Mouse (Mus musculus) MEL (cell line): ENCODE data around the gene Gm37240. TPM values are rescaled to one million over a fixed set of nuclear protein-coding genes. Genes with fewer than 3 reads are reported as not detected.

Experiments
- DNase-seq: peaks from one replicate; pipeline ENCODE4 v3.0.0; 2011; ENCODE audit warnings: low read depth, low spot score
- H3K27ac ChIP-seq: 2 replicates; pipeline ENCODE4 v1.5.1; 2012; ENCODE audit warnings: low read depth, mild to moderate bottlenecking, control low read depth, low read length, moderate library complexity; ENCODE audit not compliant: control insufficient read depth
- H3K27me3 ChIP-seq, 2 experiments: fragments of 150-350 bp in 1 of 2; sonication (generic) in 1 of 2; 2 replicates each; pipeline ENCODE4 v1.6.1; 2012; ENCODE audit warnings: low read length in 2 of 2, mild to moderate bottlenecking in 2 of 2, improper control_type of control experiment in 1 of 2, moderate library complexity in 1 of 2; ENCODE audit not compliant: insufficient read depth in 2 of 2, control insufficient read depth in 1 of 2
- H3K36me3 ChIP-seq, 2 experiments: 2 replicates each; pipeline ENCODE4 v1.6.1; 2012 to 2014; ENCODE audit warnings: low read length in 2 of 2, improper control_type of control experiment in 1 of 2, inconsistent platforms in 1 of 2, mild to moderate bottlenecking in 1 of 2; ENCODE audit not compliant: insufficient read depth in 2 of 2, control insufficient read depth in 1 of 2
- H3K4me1 ChIP-seq, 2 experiments: fragments of 150-350 bp in 1 of 2; sonication (generic) in 1 of 2; 2 replicates each; pipeline ENCODE4 v1.6.1; 2012; ENCODE audit warnings: low read length in 2 of 2, improper control_type of control experiment in 1 of 2, mild to moderate bottlenecking in 1 of 2; ENCODE audit not compliant: insufficient read depth in 2 of 2, control insufficient read depth in 1 of 2
- H3K4me3 ChIP-seq, 2 experiments: fragments of 150-350 bp in 1 of 2; sonication (generic) in 1 of 2; 2 replicates each; pipeline ENCODE4 v1.5.1; 2012; ENCODE audit warnings: low read depth in 2 of 2, low read length in 2 of 2, mild to moderate bottlenecking in 2 of 2, moderate library complexity in 2 of 2, control low read depth in 1 of 2, improper control_type of control experiment in 1 of 2; ENCODE audit not compliant: control insufficient read depth in 1 of 2, insufficient read depth in 1 of 2
- H3K79me2 ChIP-seq: 2 replicates; pipeline ENCODE4 v1.6.1; 2012; ENCODE audit warnings: mild to moderate bottlenecking, low read length, moderate library complexity; ENCODE audit not compliant: control insufficient read depth, poor library complexity, insufficient read depth
- H3K9ac ChIP-seq: 2 replicates; pipeline ENCODE4 v1.6.1; 2012; ENCODE audit warnings: low read depth, mild to moderate bottlenecking, control low read depth, low read length, moderate library complexity; ENCODE audit not compliant: control insufficient read depth, poor library complexity, severe bottlenecking
- H3K9me3 ChIP-seq: fragments of 150-350 bp; sonication (generic); replicated peaks from 2 replicates; pipeline ENCODE4 v1.6.1; 2012; ENCODE audit warnings: mild to moderate bottlenecking, low read length, improper control_type of control experiment, moderate library complexity; ENCODE audit not compliant: insufficient read depth
- BHLHE40 ChIP-seq: IDR thresholded peaks from 2 replicates; pipeline ENCODE4 v1.6.1; 2012; ENCODE audit warnings: low read depth, mild to moderate bottlenecking, inconsistent platforms, low read length, improper control_type of control experiment, borderline replicate concordance
- CTCF ChIP-seq, 3 experiments: IDR thresholded peaks in 2 of 3; conservative IDR thresholded peaks in 1 of 3; 2 replicates each; pipeline ENCODE4 v1.5.1; 2011 to 2012; ENCODE audit warnings: low read length in 3 of 3, low read depth in 2 of 3, mild to moderate bottlenecking in 2 of 3, improper control_type of control experiment in 1 of 3, inconsistent platforms in 1 of 3, mixed read lengths in 1 of 3, moderate library complexity in 1 of 3; ENCODE audit not compliant: control insufficient read depth in 1 of 3, insufficient read depth in 1 of 3, poor library complexity in 1 of 3, severe bottlenecking in 1 of 3
- E2F4 ChIP-seq: IDR thresholded peaks from 2 replicates; pipeline ENCODE4 v1.6.1; 2011; ENCODE audit warnings: low read depth, low read length, improper control_type of control experiment, borderline replicate concordance
- ELF1 ChIP-seq: IDR thresholded peaks from 2 replicates; pipeline ENCODE4 v1.6.1; 2014; ENCODE audit warnings: low read depth, mild to moderate bottlenecking, inconsistent platforms, low read length, improper control_type of control experiment, moderate library complexity
- EP300 ChIP-seq, 2 experiments: IDR thresholded peaks; 2 replicates each; pipeline ENCODE4 v1.6.1; 2011; ENCODE audit warnings: improper control_type of control experiment in 2 of 2, low read length in 2 of 2, low read depth in 1 of 2, mild to moderate bottlenecking in 1 of 2
- ETS1 ChIP-seq: IDR thresholded peaks from 2 replicates; pipeline ENCODE4 v1.6.1; 2012; ENCODE audit warnings: low read depth, mild to moderate bottlenecking, inconsistent platforms, low read length, improper control_type of control experiment, moderate library complexity
- JUND ChIP-seq: IDR thresholded peaks from 2 replicates; pipeline ENCODE4 v1.6.1; 2011; ENCODE audit warnings: low read depth, mild to moderate bottlenecking, improper control_type of control experiment, low read length
- KAT2A ChIP-seq: conservative IDR thresholded peaks from 2 replicates; pipeline ENCODE4 v1.6.1; 2012; ENCODE audit warnings: low read depth, low read length, improper control_type of control experiment, inconsistent platforms
- MAFK ChIP-seq: IDR thresholded peaks from 2 replicates; pipeline ENCODE4 v1.6.1; 2011; ENCODE audit warnings: low read depth, mild to moderate bottlenecking, low read length, improper control_type of control experiment, borderline replicate concordance
- MAX ChIP-seq: IDR thresholded peaks from 2 replicates; pipeline ENCODE4 v1.6.1; 2011; ENCODE audit warnings: low read length, improper control_type of control experiment
- MAZ ChIP-seq: IDR thresholded peaks from 2 replicates; pipeline ENCODE4 v1.6.1; 2012; ENCODE audit warnings: low read depth, mild to moderate bottlenecking, inconsistent platforms, low read length, improper control_type of control experiment
- MYC ChIP-seq: IDR thresholded peaks from 2 replicates; pipeline ENCODE4 v1.6.1; 2011; ENCODE audit warnings: low read depth, mild to moderate bottlenecking, low read length, improper control_type of control experiment, moderate library complexity
- NELFE ChIP-seq: IDR thresholded peaks from 2 replicates; pipeline ENCODE4 v1.6.1; 2011; ENCODE audit warnings: low read depth, low read length, improper control_type of control experiment
- POLR2AphosphoS2 ChIP-seq: IDR thresholded peaks from 2 replicates; pipeline ENCODE4 v1.6.1; 2011; ENCODE audit warnings: low read length, improper control_type of control experiment
- POLR2AphosphoS5 ChIP-seq: IDR thresholded peaks from 2 replicates; pipeline ENCODE4 v1.6.1; 2012; ENCODE audit warnings: low read depth, borderline replicate concordance, mild to moderate bottlenecking, inconsistent platforms, low read length, moderate library complexity, mixed read lengths
- RAD21 ChIP-seq: IDR thresholded peaks from 2 replicates; pipeline ENCODE4 v1.6.1; 2011; ENCODE audit warnings: mild to moderate bottlenecking, low read depth, low read length, improper control_type of control experiment
- SIN3A ChIP-seq: IDR thresholded peaks from 2 replicates; pipeline ENCODE4 v1.6.1; 2012; ENCODE audit warnings: low read length, improper control_type of control experiment, inconsistent platforms
- SMC3 ChIP-seq: IDR thresholded peaks from 2 replicates; pipeline ENCODE4 v1.6.1; 2011; ENCODE audit warnings: low read depth, low read length, improper control_type of control experiment
- TBP ChIP-seq: IDR thresholded peaks from 2 replicates; pipeline ENCODE4 v1.8.0; 2011; ENCODE audit warnings: low read depth, low read length, improper control_type of control experiment
- UBTF ChIP-seq: IDR thresholded peaks from 2 replicates; pipeline ENCODE4 v1.6.1; 2012; ENCODE audit warnings: low read depth, mild to moderate bottlenecking, inconsistent platforms, low read length, improper control_type of control experiment, moderate library complexity, borderline replicate concordance; ENCODE audit not compliant: insufficient read depth
- USF2 ChIP-seq, 2 experiments: IDR thresholded peaks; 2 replicates each; pipeline ENCODE4 v1.6.1; 2011 to 2012; ENCODE audit warnings: improper control_type of control experiment in 2 of 2, low read length in 2 of 2, borderline replicate concordance in 1 of 2, inconsistent platforms in 1 of 2, low read depth in 1 of 2, mild to moderate bottlenecking in 1 of 2; ENCODE audit not compliant: insufficient read depth in 1 of 2
- ZC3H11A ChIP-seq: IDR thresholded peaks from 2 replicates; pipeline ENCODE4 v1.6.1; 2012; ENCODE audit warnings: low read depth, mild to moderate bottlenecking, inconsistent platforms, low read length, improper control_type of control experiment
- ZKSCAN1 ChIP-seq: IDR thresholded peaks from 2 replicates; pipeline ENCODE4 v1.6.1; 2012; ENCODE audit warnings: low read depth, mild to moderate bottlenecking, inconsistent platforms, low read length, improper control_type of control experiment, moderate library complexity
- ZNF384 ChIP-seq: IDR thresholded peaks from 2 replicates; pipeline ENCODE4 v1.6.1; 2012; ENCODE audit warnings: low read depth, mild to moderate bottlenecking, inconsistent platforms, low read length, improper control_type of control experiment
- polyA plus RNA-seq, 2 experiments: library from polyadenylated mRNA; stranded (reverse) in 1 of 2; unstranded in 1 of 2; fragments of >175 nt in 1 of 2; fragments of >200 nt in 1 of 2; gene quantifications; 2 replicates each; pipeline versions ENCODE4 v1.2.1 to v1.2.4; 2012; ENCODE audit warnings: low replicate concordance in 2 of 2, low read depth in 1 of 2; ENCODE audit not compliant: insufficient read length in 2 of 2, insufficient read depth in 1 of 2, missing spikeins in 1 of 2
- total RNA-seq: library from RNA; depleted of rRNA; stranded (reverse); fragments of 300-350 nt; gene quantifications from 2 replicates; pipeline ENCODE4 v1.2.3, GENCODE M21; 2012

Gene Gm37240
- total and polyA plus RNA-seq, 3 experiments = 0.04 TPM; not detected in 2

GRCm38 (mm10) chr3:85364591-85365343, 522.6 kb downstream of the Gm37240 start:
- no peaks in the 10 kb centered on the region for H3K36me3 ChIP-seq
- no peaks in the 10 kb centered on the region for H3K4me1 ChIP-seq
- H3K27me3 ChIP-seq = no peaks in the 10 kb centered on the region
- H3K9ac ChIP-seq = no peak overlapping the region
- no peaks in the 10 kb centered on the region for H3K9me3 ChIP-seq
- no peak for DNase-seq
- H3K79me2 ChIP-seq = no peaks in the 10 kb centered on the region
- no peak overlapping the region for H3K4me3 ChIP-seq
- TF ChIP-seq E2F4 (no peak), ZKSCAN1 (no peak), ZNF384 (no peak), EP300 (IDR thresholded peaks at IDR 0.05; ENCODE audit: low read depth in 1 of 2, low read length in 2 of 2) (no peak), POLR2AphosphoS2 (no peak), MYC (no peak), MAX (no peak), MAFK (no peak), BHLHE40 (no peak), SIN3A (no peak), UBTF (no peak), NELFE (no peak), RAD21 (no peak), ZC3H11A (no peak)
- TF ChIP-seq, all 39 proteins: peak for 0
- H3K27ac ChIP-seq = no peak overlapping the region

- Histone ChIP-seq H3K27ac (no peak overlapping the region), H3K9ac (no peak overlapping the region), H3K27me3 (no peaks in the 10 kb centered on the region), H3K9me3 (no peaks in the 10 kb centered on the region), H3K79me2 (no peaks in the 10 kb centered on the region), H3K4me3 (no peak overlapping the region), H3K4me1 (no peaks in the 10 kb centered on the region), H3K36me3 (no peaks in the 10 kb centered on the region)
- DNase-seq = no peak
- no peak for TF ChIP-seq MAFK
- TF ChIP-seq KAT2A = no peak
- TF ChIP-seq TBP = no peak
- TF ChIP-seq SMC3 = no peak
- TF ChIP-seq MYC = no peak
- no peak for TF ChIP-seq USF2 (IDR thresholded peaks at IDR 0.05; ENCODE audit: borderline replicate concordance in 1 of 2, insufficient read depth in 1 of 2, low read depth in 1 of 2, low read length in 2 of 2)
- TF ChIP-seq POLR2AphosphoS5 = no peak
- TF ChIP-seq SIN3A = no peak
- TF ChIP-seq BHLHE40 = no peak
- no peak for TF ChIP-seq MAZ
- no peak for TF ChIP-seq CTCF (IDR thresholded peaks at IDR 0.05 in 2 of 3, conservative IDR thresholded peaks at IDR 0.05 in 1 of 3; ENCODE audit: control insufficient read depth in 1 of 3, insufficient read depth in 1 of 3, low read depth in 2 of 3, low read length in 3 of 3, poor library complexity in 1 of 3, severe bottlenecking in 1 of 3)
- no peak for TF ChIP-seq ZC3H11A
- no peak for TF ChIP-seq ELF1
- TF ChIP-seq ETS1 = no peak
- TF ChIP-seq JUND = no peak
Observed at GRCm38 (mm10) chr3:85362883-85363282, 524.4 kb downstream of the Gm37240 start.
